Mouse (Mus musculus): ENCODE results near the gene Gm10118.

The Gm10118 gene

DNA sequence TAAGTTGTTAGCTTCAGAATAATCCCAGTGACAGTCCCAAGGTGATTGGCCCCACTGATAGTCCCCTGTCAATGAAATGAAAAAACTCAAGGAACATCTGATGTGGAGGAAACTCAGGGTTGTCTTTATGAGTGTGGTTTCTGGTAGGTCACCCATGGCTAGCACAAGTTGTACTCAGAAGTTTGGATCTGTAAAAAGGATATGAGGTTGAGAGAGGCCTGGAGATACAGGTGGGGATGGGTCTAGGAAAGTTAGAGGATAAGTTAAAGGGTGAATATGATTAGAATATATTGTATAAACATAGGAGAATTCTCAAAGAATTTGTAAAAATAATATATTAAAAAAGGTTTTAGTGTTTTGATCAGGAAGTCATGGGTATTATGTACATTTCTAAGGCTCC, at the start of gene Gm10118:
TSS of gene Gm10118 (minus strand) at position 101 of the 400 bp plus-strand sequence.
- no peak for DNase-seq (ENCODE audit: low read depth)

DNA sequence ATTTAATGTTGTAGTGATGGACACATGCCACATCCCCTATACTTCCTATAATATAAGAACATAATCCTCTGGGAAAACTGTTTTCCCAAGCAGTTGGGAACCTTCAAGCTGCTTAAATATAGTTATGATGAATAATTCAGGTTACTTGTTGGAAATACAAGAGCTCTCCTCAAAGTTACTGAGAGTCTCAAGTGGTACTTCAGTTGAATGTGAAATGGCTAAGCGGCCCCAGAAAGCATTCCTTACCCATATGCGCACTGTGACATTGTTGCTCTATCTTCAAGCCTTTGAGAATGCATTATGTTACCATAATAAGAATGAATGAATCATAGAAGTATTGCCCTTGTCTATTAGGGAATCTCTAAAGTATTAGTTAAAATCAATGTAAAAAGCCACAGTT, 45.1 kb upstream of the Gm10118 start:
- no peak for DNase-seq (ENCODE audit: low read depth)

DNA sequence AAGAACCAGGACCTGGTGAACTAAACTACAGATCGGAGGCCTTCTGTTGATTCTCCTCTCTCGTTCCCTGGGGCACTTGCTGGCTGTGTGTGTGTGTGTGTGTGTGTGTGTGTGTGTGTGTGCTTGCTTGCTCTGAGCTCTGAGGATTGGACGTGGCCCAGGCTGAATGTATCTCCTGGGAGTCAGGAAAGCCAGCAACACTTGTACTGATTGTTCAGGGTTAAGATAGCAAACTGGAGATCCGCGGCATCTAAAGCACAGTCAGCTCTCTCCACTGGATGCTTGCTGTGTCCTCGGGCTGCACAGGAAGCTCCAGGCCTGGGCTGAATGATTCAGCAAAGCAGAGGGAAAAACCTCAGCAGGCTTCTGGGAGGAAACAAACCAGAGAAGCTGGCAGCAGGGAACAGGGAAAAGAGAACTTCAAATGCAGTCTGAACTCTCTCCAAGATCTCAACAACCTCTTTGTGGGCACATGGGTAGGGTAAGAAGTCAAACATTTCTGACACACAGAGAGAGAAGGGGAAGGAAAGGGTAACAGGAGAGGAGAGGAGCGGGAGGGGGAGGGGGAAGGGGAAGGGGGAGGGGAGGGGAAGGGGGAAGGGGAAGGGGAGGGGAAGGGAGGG, 27.2 kb upstream of the Gm10118 start:
- DNase-seq (ENCODE audit: low read depth): peak; percentile 27

DNA sequence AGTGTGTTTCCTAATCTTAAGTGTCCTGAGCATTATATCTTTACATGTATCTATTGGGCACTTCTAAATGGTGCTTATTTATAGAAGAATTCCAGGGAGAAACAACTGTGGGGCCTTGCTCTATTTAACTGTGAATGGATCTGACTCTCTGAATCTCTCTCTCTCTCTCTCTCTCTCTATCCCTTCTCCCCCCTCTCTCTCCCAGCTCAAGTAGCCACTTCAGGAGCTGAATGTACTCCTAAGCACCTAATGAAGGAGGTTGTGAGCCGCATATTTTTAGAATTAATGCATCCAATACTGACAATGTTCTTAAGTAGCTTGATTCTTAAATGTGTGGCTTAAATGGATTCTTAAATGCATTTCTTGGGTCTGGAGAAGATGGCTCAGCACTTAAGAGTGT, 24.2 kb upstream of the Gm10118 start:
- DNase-seq (ENCODE audit: low read depth): no peak

DNA sequence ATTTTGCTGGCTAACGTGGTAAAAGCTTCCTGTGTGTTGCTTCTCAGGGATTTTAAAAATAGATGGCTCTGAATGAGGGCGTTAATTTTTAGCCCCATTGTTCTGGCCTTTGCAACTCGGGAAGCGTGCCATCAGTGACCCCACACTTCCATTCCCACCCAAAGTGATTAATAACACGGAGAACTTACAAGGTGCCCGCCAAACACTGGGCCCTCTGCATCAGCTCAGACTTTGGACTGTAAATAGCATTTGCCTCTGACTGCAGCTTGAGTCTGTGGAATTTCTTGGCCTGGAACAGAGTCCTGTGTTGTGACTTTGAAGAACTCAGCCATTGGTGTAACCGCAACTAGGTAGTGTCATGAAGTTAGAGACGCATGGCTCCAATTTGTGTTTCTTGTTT, 23.6 kb upstream of the Gm10118 start:
- no peak for DNase-seq (ENCODE audit: low read depth)

DNA sequence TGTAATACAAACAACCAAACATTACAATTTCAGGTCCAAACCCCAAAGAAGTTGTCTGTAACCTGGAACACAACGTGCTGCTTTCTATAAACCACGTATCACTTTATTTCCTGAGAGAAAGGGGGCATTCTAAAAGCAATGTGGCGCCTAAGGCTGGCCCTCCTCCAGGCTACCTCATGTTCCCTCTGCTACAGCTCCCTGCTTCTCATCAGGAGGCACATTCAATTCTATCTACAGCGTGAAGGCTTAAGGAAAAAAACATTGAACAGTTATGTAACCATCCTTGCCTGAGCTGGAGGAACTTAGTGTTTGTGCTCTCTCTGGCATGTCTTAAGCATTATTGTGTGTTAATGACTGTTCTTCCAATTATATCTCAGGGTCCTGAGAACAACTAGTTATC, 20.0 kb upstream of the Gm10118 start:
- no peak for DNase-seq (ENCODE audit: low read depth)

DNA sequence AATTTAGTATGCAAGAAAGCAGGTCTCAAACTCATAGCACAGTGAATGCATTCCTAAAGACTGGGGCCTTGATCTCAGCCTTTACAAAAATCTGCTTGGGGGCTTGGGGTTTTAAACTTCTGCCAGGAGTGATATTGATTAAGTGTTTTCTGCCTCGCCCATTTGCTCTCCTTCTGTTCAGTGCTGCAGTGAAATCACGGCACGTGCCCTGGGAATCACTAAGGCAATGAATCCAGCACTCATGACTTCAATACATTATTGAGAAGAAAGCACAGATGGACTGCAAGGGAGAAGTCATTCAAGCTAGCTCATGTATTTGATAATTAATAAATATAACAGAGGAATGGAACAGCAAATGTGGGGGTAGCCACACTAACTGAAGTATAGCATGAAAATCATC, 18.3 kb upstream of the Gm10118 start:
- DNase-seq (ENCODE audit: low read depth): no peak

DNA sequence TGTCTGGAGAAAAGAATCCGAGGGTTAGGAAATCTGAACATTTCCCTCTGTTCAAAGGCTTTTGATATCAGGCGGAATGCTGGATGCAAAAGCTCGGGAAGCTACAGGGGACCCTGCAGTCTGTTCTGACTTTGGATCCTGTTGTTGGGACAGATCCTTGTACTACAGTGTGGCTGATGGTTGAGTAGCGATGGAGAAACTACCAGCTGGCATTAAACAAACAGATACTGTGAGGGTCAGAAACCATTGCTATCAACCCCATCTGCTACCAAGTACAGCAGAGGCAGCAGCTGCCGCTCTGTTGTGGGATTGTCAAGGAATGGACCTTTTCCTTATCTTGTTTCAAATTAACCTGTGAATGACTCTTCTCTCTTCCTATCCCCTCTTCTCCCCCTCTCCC, 6.7 kb upstream of the Gm10118 start:
- no peak for DNase-seq (ENCODE audit: low read depth)

DNA sequence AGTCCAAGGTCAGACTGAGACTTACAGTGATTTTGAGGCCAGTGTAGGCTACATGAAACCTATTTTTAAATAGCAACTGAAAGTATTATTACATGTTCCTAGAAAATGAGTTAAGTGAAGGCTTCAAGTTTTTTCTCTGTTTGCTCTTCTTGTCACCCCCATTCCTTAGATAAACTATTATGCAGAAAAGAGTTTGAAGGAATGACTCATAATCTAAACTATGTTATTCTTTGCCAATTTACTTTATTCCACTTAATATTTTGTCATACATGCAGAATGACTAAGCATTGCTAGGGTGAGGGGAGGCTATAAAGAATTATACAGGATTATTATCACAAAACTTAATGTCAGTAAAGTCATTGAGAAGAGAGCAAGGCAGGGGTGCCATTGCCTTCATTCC, 18.4 kb downstream of the Gm10118 start:
- no peak for DNase-seq (ENCODE audit: low read depth)

DNA sequence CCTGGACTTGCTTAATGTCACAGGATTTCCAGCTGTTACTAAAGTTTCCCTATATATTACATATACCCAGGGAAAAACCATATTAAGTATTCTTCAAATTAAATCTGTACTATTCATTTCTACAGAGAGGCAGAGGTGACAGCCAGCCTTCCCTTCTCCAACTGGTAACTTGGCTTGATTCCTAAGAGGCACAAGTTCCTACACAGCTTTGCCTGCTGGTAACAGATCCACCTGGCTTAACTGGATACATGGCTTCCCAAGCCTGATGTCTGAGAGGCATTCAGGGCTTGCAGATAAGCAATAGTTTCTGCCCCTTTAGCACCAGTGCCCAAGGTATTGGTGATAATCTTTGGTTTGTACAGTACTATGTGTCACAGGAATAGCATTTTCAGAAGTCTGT, 27.3 kb downstream of the Gm10118 start:
- DNase-seq (ENCODE audit: low read depth): no peak

DNA sequence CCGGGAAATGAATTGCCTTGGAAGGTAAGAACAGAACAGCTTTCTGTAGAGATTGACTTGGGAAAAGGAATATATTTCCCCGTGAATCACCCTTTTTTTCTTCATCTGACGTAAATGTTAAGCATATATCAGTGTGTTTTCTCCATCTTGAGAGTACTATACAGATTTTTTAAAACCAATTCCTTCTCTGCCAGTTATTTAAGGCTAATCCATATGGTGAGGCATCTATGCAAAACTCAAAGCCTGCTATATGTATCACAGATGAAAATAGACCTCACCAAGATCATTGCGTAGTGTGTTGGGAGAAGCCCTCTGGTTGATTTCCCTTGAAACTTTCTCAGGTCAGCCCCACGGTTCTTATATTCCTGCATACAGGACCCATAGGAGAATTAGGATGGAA, 32.6 kb downstream of the Gm10118 start:
- no peak for DNase-seq (ENCODE audit: low read depth)

DNA sequence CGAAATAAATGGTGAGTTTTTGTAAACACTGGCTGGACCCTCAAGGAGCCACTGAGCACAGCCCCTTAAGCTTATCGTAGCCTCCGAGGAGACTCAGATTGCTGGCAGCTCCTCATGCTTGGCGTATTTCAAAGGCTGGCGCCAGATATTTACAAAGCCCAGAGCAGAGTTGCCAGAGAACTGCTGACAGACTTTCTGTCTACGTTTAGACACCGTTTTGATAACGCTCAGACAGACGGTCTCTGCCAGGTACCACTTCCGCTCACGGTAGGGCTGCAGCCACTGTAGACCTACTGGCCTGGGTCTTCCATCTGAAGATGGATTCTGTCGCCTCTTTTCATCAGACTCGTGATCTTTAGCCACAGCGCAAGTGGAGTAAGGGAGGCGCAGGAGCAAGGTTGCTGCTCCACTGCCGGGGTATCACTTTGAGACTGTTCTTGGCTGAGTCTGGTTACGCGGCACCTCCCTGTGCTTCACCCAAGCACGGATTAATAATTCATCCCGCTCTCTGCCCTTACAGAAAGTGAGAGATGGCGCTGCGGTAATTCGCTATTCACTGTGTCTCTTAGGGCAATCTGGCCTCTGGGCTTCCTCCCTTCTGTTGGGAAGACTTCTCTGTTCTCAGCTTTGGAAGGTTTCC, 40.7 kb downstream of the Gm10118 start:
- DNase-seq (ENCODE audit: low read depth): no peak

DNA sequence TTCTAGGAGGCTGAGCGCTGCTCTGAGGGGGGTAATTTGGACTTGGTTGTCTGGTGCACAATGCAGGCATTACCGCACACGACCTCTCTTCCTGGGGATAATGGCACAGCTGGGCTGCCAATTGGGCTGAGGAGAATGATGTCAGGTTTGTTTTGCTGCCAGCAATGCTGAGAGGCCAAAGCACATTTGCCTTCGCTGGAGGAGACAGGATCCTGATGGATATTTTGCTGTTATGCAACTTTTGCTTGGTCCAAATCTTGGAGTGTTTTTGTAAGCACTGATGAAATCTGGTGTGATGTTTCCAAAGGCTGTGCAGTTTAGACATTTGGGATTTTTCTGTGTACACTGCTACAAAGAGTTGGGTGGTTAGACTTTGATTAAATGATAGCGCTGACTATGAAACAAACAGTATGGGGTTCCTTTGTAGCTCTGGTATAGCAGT, 46.8 kb downstream of the Gm10118 start:
- DNase-seq (ENCODE audit: low read depth): peak; percentile 32

Measured in fibroblast of lung, adult 2 months (primary cell).